Mouse (Mus musculus): Measurements from ENCODE around the gene Yjefn3. TPM values are rescaled to one million over a fixed set of nuclear protein-coding genes. Genes with fewer than 3 reads are reported as not detected.

Yjefn3 gene
- polyA plus RNA-seq, 1 experiment: 7.0 TPM

- TF ChIP-seq GATA1 (IDR thresholded peaks at IDR 0.05; ENCODE audit: low read length): no peak
Observed at GRCm38 (mm10) chr8:69918506-69918905, 16.0 kb upstream of the Yjefn3 start.

- no peak for TF ChIP-seq GATA1 (IDR thresholded peaks at IDR 0.05; ENCODE audit: low read length)
Observed at GRCm38 (mm10) chr8:69915748-69916147, 13.2 kb upstream of the Yjefn3 start.

DNA sequence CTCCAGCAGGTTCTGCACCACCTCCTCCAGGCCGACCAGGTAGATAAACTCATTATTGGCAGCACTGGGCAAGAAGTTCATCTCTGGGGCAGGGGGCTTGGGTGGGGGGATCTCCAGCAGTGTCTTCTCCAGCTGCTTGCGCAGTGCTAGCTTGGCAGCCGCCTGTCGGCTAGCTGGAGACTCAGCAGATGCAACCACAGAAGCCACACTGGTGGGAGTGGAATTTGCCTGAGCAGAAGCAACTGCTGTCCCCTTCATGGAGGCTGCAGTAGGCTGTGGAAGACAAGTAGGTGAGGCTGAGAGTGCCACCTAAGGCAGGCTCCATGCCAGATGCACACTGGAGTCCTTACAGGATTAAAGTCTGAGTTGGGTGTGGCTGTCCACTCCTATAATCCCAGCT, 12.0 kb upstream of the Yjefn3 start:
- TF ChIP-seq GATA1 (IDR thresholded peaks at IDR 0.05; ENCODE audit: low read length): no peak

- no peak for TF ChIP-seq GATA1 (IDR thresholded peaks at IDR 0.05; ENCODE audit: low read length)
Observed at GRCm38 (mm10) chr8:69912478-69913074, 10.1 kb upstream of the Yjefn3 start.

- TF ChIP-seq GATA1 (IDR thresholded peaks at IDR 0.05; ENCODE audit: low read length): no peak
Observed at GRCm38 (mm10) chr8:69911917-69912316, 9.4 kb upstream of the Yjefn3 start.

GRCm38 (mm10) chr8:69907106-69907505, 4.6 kb upstream of the Yjefn3 start:
- TF ChIP-seq GATA1 (IDR thresholded peaks at IDR 0.05; ENCODE audit: low read length): no peak

GRCm38 (mm10) chr8:69906260-69906659, 3.7 kb upstream of the Yjefn3 start:
- no peak for TF ChIP-seq GATA1 (IDR thresholded peaks at IDR 0.05; ENCODE audit: low read length)

- no peak for TF ChIP-seq GATA1 (IDR thresholded peaks at IDR 0.05; ENCODE audit: low read length)
Observed at GRCm38 (mm10) chr8:69904096-69904495, 1.6 kb upstream of the Yjefn3 start.

DNA sequence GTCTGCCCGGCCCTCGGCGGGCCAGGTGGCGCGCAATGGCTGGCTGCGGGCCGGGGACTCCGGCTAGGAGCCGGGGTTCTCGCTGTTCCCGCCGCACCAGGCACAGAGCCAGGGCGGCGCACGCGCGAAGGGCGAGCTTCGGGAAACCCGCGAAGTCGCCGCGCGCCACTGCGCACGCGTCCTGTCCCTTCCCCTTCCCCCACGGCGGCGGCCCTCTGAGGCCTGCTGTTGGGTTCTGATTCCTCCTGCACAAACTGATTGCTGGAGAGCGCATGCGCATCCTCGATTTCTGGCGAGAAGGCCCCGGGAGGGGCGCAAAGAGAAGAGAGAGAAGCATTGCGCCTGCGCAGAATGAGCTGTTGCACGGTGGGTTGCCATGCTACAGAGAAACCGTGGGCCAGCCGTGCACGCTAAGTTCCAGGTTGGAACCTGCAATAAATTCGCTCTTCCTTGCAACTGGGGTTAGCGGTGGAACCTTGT, 591 bp upstream of the Yjefn3 start:
- TF ChIP-seq GATA1 (IDR thresholded peaks at IDR 0.05; ENCODE audit: low read length): no peak

DNA sequence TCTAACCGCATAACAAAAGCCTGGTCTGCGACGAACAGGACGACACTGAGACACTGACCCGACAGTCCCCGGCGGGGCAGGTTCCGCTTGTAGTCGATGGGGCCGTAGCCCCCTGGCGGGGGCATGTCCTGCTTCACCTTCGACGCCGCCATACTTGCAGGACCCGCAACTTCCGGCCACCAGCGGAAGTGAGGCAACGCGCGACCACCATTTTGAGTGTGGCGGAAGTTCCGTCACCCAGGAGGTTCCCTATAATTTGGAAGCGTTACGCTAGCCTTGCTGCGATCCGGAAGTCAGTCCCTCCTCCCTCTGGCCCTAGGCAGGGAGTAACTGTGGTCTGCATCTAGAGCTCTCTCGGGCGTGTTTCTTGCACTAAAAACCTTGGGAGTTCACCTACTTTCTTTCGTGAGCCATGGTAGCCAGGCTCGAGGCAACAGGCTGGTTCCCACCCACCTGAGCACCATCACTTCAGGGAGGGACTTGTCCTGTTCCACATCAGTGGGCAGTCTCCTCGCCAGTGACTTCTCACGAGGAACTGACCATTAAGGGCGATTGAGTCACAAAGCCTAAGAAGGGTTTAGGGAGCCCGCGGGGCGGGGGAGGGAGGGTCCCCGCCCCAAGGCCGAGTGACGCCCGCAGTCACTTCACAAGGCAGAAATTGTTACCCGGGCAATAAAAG, 889 bp downstream of the Yjefn3 start:
- TF ChIP-seq GATA1 (IDR thresholded peaks at IDR 0.05; ENCODE audit: low read length): no peak

- no peak for TF ChIP-seq GATA1 (IDR thresholded peaks at IDR 0.05; ENCODE audit: low read length)
Observed at GRCm38 (mm10) chr8:69900895-69901451, 1.5 kb downstream of the Yjefn3 start.

- no peak for TF ChIP-seq GATA1 (IDR thresholded peaks at IDR 0.05; ENCODE audit: low read length)
Observed at GRCm38 (mm10) chr8:69899876-69900275, 2.6 kb downstream of the Yjefn3 start.

DNA sequence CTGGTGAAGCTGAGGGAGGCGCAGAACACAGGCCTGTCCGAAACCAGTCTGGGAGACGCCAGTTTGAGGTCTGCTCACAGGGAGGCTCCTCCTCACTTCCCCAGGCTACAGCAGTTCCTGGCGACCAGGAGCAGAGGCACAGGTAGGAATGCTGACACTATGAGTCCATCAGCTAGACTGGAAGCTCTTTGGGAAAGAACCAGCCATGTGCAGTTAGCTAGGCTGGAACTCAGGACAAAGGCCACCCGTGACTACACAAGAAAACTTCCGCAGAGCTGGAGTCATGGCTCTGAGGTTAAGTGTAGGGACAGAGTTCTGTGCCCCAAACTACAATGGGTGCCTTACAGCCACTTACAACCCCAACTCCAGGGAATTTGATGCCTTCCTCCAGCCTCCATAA, 4.7 kb downstream of the Yjefn3 start:
- no peak for TF ChIP-seq GATA1 (IDR thresholded peaks at IDR 0.05; ENCODE audit: low read length)

GRCm38 (mm10) chr8:69895772-69896451, 6.6 kb downstream of the Yjefn3 start:
- TF ChIP-seq GATA1 (IDR thresholded peaks at IDR 0.05; ENCODE audit: low read length): no peak

DNA sequence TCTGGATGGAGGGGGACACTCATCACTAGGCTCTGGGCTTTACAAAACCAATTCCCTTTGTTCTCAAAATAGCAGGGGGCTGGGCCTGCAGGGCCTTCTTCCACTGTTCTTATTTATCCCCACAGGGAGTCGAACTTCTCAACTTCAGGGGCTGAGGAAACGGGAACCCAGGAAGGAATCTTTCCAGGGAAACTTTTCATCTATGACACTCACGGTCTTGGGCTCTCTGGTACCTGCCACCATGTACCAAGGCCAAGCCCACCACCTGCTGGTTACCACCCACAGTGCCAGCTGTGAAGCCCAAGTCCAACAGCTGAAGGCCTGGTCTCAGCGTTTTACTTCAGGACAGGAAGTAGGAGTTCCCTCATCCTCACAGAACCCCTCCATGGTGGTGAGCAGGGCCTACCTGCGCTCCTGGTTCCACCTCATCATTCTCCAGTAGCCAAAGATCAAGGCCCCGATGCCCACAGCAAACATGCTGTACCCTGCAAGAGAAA, 7.6 kb downstream of the Yjefn3 start:
- no peak for TF ChIP-seq GATA1 (IDR thresholded peaks at IDR 0.05; ENCODE audit: low read length)

- no peak for TF ChIP-seq GATA1 (IDR thresholded peaks at IDR 0.05; ENCODE audit: low read length)
Observed at GRCm38 (mm10) chr8:69893863-69894262, 8.6 kb downstream of the Yjefn3 start.
